Mouse (Mus musculus) neural tube, embryonic 15.5 days (tissue): Measurements from ENCODE around the gene Eva1b. TPM values are rescaled to one million over a fixed set of nuclear protein-coding genes. Genes with fewer than 3 reads are reported as not detected.
"Not testable (repeated sequence)": the region's sequence is repeated elsewhere in the genome, so short reads cannot be mapped to it uniquely, and the experiment has no call there.

Experiments used
- ATAC-seq: fragments of 200-750 bp; cut with Nextera tagmentation; 2 replicates; pipeline ENCODE4 v1.8.0; 2017; ENCODE audit warnings: mild to moderate bottlenecking, moderate TSS enrichment, moderate library complexity; ENCODE audit not compliant: low FRiP score
- H3K27ac ChIP-seq: fragments of 300-500 bp; sonication (generic); replicated peaks from 2 replicates; pipeline ENCODE4 v1.5.1; 2015; ENCODE audit warnings: mild to moderate bottlenecking, inconsistent platforms
- H3K27me3 ChIP-seq: fragments of 300-500 bp; sonication (generic); replicated peaks from 2 replicates; pipeline ENCODE4 v1.6.1; 2015; ENCODE audit warnings: inconsistent platforms
- H3K36me3 ChIP-seq: fragments of 300-500 bp; sonication (generic); 2 replicates; pipeline ENCODE4 v1.6.1; 2015; ENCODE audit warnings: inconsistent platforms
- H3K4me1 ChIP-seq: fragments of 300-500 bp; sonication (generic); 2 replicates; pipeline ENCODE4 v1.6.1; 2015; ENCODE audit warnings: inconsistent platforms
- H3K4me2 ChIP-seq: fragments of 300-500 bp; sonication (generic); 2 replicates; pipeline ENCODE4 v1.6.1; 2015; ENCODE audit warnings: inconsistent platforms, mild to moderate bottlenecking, moderate library complexity
- H3K4me3 ChIP-seq: fragments of 300-500 bp; sonication (generic); replicated peaks from 2 replicates; pipeline ENCODE4 v1.5.1; 2015; ENCODE audit warnings: mild to moderate bottlenecking, inconsistent platforms
- H3K9ac ChIP-seq: fragments of 300-500 bp; sonication (generic); replicated peaks from 2 replicates; pipeline ENCODE4 v1.6.1; 2015; ENCODE audit warnings: mild to moderate bottlenecking, inconsistent platforms
- H3K9me3 ChIP-seq: fragments of 300-500 bp; sonication (generic); replicated peaks from 2 replicates; pipeline ENCODE4 v1.6.1; 2016; ENCODE audit warnings: inconsistent platforms
- WGBS: fragments of 180-500 bp; shearing (Covaris S2); methylation state at CpG from one replicate; pipeline ENCODE4 v1.1.7; 2015; ENCODE audit warnings: mixed read lengths; 5-methylcytosine and 5-hydroxymethylcytosine counted together
- polyA plus RNA-seq: library from polyadenylated mRNA; unstranded; fragments of >200 nt; fragmentation: Nextera tagmentation; extraction: Ambion mirVana; gene quantifications from 2 replicates; pipeline ENCODE4 v1.2.1, GENCODE M21; 2015

The Eva1b gene
- polyA plus RNA-seq, 1 experiment from 2014 or later = 13.3 TPM

GRCm38 (mm10) chr4:126160981-126161380, 13.4 kb downstream of the Eva1b start:
- Histone ChIP-seq H3K4me3 (no peak overlapping the region), H3K4me2 (no peak overlapping the region), H3K27ac (no peak overlapping the region), H3K4me1 (peaks cover 16% of the 10 kb centered on the region), H3K9me3 (no peaks in the 10 kb centered on the region), H3K36me3 (peaks cover 6% of the 10 kb centered on the region), H3K9ac (no peak overlapping the region), H3K27me3 (no peaks in the 10 kb centered on the region)
- WGBS = 90% methylated on average over 8 of the region's 8 CpGs
- ATAC-seq = no peak

- H3K9me3 ChIP-seq = no peaks in the 10 kb centered on the region
- WGBS = 89% methylated on average over 6 of the region's 6 CpGs
- no peak for ATAC-seq
These were observed 13.9 kb downstream of the Eva1b start for GRCm38 (mm10) chr4:126161456-126161855.

DNA sequence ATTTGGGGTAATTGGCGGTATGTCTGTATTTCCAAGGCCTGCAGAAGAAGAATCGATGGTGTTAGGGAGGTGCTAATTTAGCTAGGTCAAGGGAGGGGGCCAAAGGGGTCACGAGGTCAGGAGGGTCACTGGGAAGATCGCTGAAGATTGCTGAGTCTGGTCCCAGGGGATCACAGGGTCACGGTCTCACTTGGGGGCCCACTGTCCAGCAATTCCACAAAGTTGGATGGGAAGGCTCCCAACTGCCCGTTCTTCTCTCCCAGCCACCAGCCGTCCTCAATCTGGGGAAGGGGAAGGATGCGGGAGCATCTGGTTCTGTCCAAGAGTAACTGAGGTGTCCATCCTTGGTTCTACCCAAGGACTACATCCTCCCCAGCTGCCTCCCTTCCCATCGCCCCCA, 14.4 kb downstream of the Eva1b start:
- Histone ChIP-seq H3K27ac (no peak overlapping the region), H3K36me3 (peaks cover 16% of the 10 kb centered on the region), H3K9me3 (no peaks in the 10 kb centered on the region), H3K9ac (peak overlapping the region; percentile 73; the same call in 1 of the 2 replicates), H3K4me2 (peak overlapping the region; percentile 100), H3K4me1 (peaks cover 16% of the 10 kb centered on the region), H3K27me3 (no peaks in the 10 kb centered on the region), H3K4me3 (peak overlapping the region; percentile 59)
- no peak for ATAC-seq
- 83% methylated on average over 9 of the region's 9 CpGs for WGBS

More at GRCm38 (mm10) chr4:126161456-126161855, 13.9 kb downstream of the Eva1b start:
- Histone ChIP-seq H3K36me3 (peaks cover 11% of the 10 kb centered on the region), H3K4me3 (no peak overlapping the region), H3K4me2 (no peak overlapping the region), H3K27ac (no peak overlapping the region), H3K4me1 (peaks cover 16% of the 10 kb centered on the region), H3K27me3 (no peaks in the 10 kb centered on the region), H3K9ac (no peak overlapping the region)

- ATAC-seq = peak; percentile 93
- peak overlapping the region; percentile 100 for H3K4me2 ChIP-seq
- H3K36me3 ChIP-seq = peaks cover 19% of the 10 kb centered on the region
- peak overlapping the region; percentile 73 for H3K9ac ChIP-seq
- no peaks in the 10 kb centered on the region for H3K27me3 ChIP-seq
- WGBS = under 1% methylated on average over 39 of the region's 44 CpGs
- H3K4me1 ChIP-seq = peaks cover 16% of the 10 kb centered on the region
- 0 out of 2 replicates have a peak overlapping the region, but pooled peaks have one; percentile 23 for H3K27ac ChIP-seq
- H3K4me3 ChIP-seq = peak overlapping the region; percentile 59
- no peaks in the 10 kb centered on the region for H3K9me3 ChIP-seq
These were observed 15.1 kb downstream of the Eva1b start for GRCm38 (mm10) chr4:126162544-126163066.

- 0 out of 2 replicates have a peak within 1 kb of the TSS, but pooled peaks have one; percentile 23 for H3K27ac ChIP-seq
- no peaks in the 10 kb centered on the region for H3K9me3 ChIP-seq
- H3K36me3 ChIP-seq = peaks cover 24% of the 10 kb centered on the region
- peak within 1 kb of the TSS; percentile 73 for H3K9ac ChIP-seq
- H3K4me1 ChIP-seq = peaks cover 16% of the 10 kb centered on the region
- H3K4me2 ChIP-seq = peak within 1 kb of the TSS; percentile 100
- peak within 1 kb of the TSS; percentile 59 for H3K4me3 ChIP-seq
- no peaks in the 10 kb centered on the region for H3K27me3 ChIP-seq
- WGBS = 9% methylated on average over 22 of the region's 22 CpGs
- ATAC-seq = 0 out of 2 replicates have a peak, but pooled peaks have one; percentile 25
These were observed 15.6 kb downstream of the Eva1b start, which contains the start of gene Sh3d21 for GRCm38 (mm10) chr4:126163067-126163659. Gene Sh3d21 (minus strand): TSS chr4:126163491.

GRCm38 (mm10) chr4:126163685-126164084, 16.1 kb downstream of the Eva1b start:
- no peak for ATAC-seq
- Histone ChIP-seq H3K27me3 (no peaks in the 10 kb centered on the region), H3K27ac (no peak overlapping the region), H3K4me2 (peak overlapping the region; percentile 100; the same call in 1 of the 2 replicates), H3K9me3 (no peaks in the 10 kb centered on the region), H3K9ac (no peak overlapping the region), H3K36me3 (peaks cover 29% of the 10 kb centered on the region), H3K4me1 (peaks cover 16% of the 10 kb centered on the region), H3K4me3 (0 out of 2 replicates have a peak overlapping the region, but pooled peaks have one; percentile 59)
- 67% methylated on average over 4 of the region's 4 CpGs for WGBS

DNA sequence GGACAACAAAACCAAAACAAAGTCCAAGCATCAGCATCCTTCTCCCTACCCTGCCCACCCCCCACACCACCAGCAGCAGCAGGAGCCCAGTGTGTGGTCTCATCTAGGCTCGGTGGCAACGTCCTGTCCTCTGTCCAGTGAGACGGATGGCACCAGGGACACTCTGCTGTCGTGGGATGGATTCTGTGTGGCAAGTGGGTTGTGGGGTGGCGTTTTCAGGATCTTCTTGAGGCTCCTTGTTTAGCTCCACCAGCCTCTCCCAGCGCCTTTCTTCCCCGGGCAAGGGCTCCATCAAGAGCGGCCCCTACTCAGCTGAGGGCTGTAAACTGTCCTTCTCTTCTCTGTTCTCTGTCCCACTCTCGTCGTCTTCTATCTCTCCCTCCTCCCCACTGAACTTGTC, 17.5 kb downstream of the Eva1b start:
- not testable (repeated sequence) for ATAC-seq, H3K4me2 ChIP-seq, H3K9ac ChIP-seq, H3K9me3 ChIP-seq, H3K27me3 ChIP-seq, H3K27ac ChIP-seq, H3K4me3 ChIP-seq
- Histone ChIP-seq H3K4me1 (peaks cover 16% of the 10 kb centered on the region), H3K36me3 (peaks cover 42% of the 10 kb centered on the region)
- 64% methylated on average over 10 of the region's 10 CpGs for WGBS

DNA sequence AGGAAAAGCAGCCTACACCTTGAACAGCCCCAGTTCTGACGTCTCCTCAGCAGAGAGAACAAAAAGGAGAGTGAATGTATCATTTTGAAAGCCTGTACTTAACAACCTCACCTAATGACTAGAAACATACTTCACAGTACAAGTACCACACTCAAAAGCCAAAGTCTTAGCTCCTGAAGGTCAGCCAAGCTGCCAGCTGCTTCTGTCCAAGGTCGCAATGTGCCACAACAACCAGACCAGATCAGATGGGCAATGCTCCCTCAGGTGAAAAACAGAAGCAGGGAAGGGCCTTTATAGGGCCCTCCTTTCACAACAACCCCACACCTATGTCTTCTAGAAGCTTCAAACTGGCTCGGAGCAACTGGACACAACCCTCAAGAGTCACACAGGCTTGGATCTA, 18.5 kb downstream of the Eva1b start:
- Histone ChIP-seq H3K4me1 (peaks cover 16% of the 10 kb centered on the region), H3K9ac (no peak overlapping the region; the same call in 1 of the 2 replicates), H3K27me3 (no peaks in the 10 kb centered on the region), H3K9me3 (no peaks in the 10 kb centered on the region), H3K4me3 (no peak overlapping the region), H3K36me3 (peaks cover 50% of the 10 kb centered on the region), H3K4me2 (no peak overlapping the region), H3K27ac (no peak overlapping the region)
- WGBS = 70% methylated on average over 3 of the region's 3 CpGs
- no peak for ATAC-seq

DNA sequence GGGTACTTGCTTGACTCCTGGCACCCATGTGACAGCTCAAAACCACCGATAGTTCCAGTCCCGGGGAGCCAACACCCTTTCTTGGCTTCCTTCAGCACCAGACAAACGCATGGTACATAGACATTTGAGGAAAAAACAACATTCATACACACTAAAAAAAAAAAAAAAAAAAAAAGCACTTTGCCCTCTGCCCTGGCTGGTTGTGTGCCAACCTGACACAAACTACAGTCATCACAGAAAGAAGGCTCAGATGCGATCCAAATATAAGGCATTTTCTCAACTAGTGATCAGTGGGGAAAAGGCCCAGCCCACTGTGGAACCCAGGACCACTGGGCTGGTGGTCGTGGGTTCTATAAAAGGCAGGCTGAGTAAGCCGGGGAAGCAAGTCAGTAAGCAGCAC, 21.3 kb downstream of the Eva1b start:
- no peak for ATAC-seq
- Histone ChIP-seq H3K27me3 (no peaks in the 10 kb centered on the region), H3K9me3 (no peaks in the 10 kb centered on the region), H3K4me2 (no peak overlapping the region), H3K27ac (no peak overlapping the region), H3K9ac (no peak overlapping the region), H3K4me3 (no peak overlapping the region), H3K36me3 (peaks cover 70% of the 10 kb centered on the region), H3K4me1 (no peaks in the 10 kb centered on the region)
- WGBS = 93% methylated on average over 6 of the region's 6 CpGs

GRCm38 (mm10) chr4:126170737-126171136, 23.2 kb downstream of the Eva1b start:
- not testable (repeated sequence) for H3K27me3 ChIP-seq, H3K9ac ChIP-seq, H3K4me1 ChIP-seq, H3K4me2 ChIP-seq, H3K4me3 ChIP-seq, ATAC-seq, H3K9me3 ChIP-seq, H3K27ac ChIP-seq
- 96% methylated on average over 5 of the region's 5 CpGs for WGBS
- peaks cover 85% of the 10 kb centered on the region for H3K36me3 ChIP-seq

DNA sequence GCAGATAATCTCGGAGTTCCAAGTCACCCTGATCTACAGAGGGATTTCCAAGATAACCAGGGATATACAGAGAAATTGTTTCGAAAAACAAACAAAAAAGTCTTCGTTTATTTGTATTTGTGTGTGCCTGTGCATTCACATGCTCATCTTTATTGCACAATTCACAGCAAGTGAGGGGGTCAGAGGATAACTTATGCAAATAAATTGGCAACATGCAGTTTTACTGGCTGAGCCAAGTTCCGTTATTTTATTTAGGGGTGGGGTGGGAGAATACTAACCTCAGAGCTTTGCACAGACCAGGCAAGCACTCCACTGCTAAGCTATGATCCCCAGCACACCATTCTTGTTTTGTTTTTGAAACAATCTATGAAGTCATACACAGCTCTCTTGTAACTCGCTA, 26.3 kb downstream of the Eva1b start:
- Histone ChIP-seq H3K4me2 (no peak overlapping the region), H3K36me3 (peaks cover 78% of the 10 kb centered on the region), H3K27ac (no peak overlapping the region), H3K9me3 (no peaks in the 10 kb centered on the region), H3K4me3 (no peak overlapping the region), H3K4me1 (no peaks in the 10 kb centered on the region), H3K9ac (no peak overlapping the region), H3K27me3 (no peaks in the 10 kb centered on the region)
- WGBS = 91% methylated on average over 5 of the region's 5 CpGs
- no peak for ATAC-seq

DNA sequence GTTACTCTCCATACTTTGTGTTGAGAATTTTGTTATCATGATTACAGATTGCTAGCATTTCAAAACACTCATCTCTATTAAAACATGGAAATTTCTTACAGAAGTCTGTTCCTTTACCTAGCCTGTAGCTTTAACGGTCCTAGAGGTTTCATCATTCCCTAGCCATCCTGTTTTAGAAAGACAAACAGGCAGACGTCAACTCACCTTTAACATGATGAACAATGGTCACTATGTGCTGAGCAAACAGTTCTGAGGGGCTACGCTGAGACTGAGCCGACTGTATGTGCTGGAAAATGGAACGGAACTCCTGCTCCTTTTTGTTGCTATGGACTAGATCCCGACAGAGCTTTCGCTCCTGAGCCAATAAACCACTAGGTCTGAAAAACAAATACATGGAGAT, 28.4 kb downstream of the Eva1b start:
- 93% methylated on average over 7 of the region's 7 CpGs for WGBS
- not testable (repeated sequence) for H3K4me1 ChIP-seq, H3K27me3 ChIP-seq, ATAC-seq, H3K9ac ChIP-seq, H3K4me3 ChIP-seq, H3K9me3 ChIP-seq, H3K4me2 ChIP-seq, H3K27ac ChIP-seq
- H3K36me3 ChIP-seq = peaks cover 77% of the 10 kb centered on the region
